Mouse (Mus musculus) left cerebral cortex, adult 2 months (tissue): ENCODE data around the gene Nhs. TPM values are rescaled to one million over a fixed set of nuclear protein-coding genes. Genes with fewer than 3 reads are reported as not detected.

Experiments
- DNase-seq, 2 experiments: peaks; one replicate each; pipeline ENCODE4 v3.0.0; 2021 to 2022; ENCODE audit warnings: low spot score in 2 of 2, mixed read lengths in 1 of 2; ENCODE audit errors: extremely low spot score in 1 of 2
- H3K27ac ChIP-seq: fragments of 200-600 bp; 2 replicates; pipeline ENCODE4 v1.8.1; 2022
- H3K4me3 ChIP-seq: fragments of 200-600 bp; 2 replicates; pipeline ENCODE4 v1.8.1; 2022
- CTCF ChIP-seq: fragments of 200-600 bp; IDR thresholded peaks from 2 replicates; pipeline ENCODE4 v1.8.1; 2022; ENCODE audit warnings: antibody characterized with exemption, mild to moderate bottlenecking, moderate library complexity
- intact Hi-C: fragments of 180-260 bp; cut with DNase I; formaldehyde crosslinking; loops from one replicate; pipeline ENCODE4 v1.15.1; 2025
- total RNA-seq, 2 experiments: library from RNA; stranded (reverse); gene quantifications; 2 replicates each; pipeline ENCODE4 v1.2.3; 2021

The Nhs gene
- total RNA-seq, 2 experiments from 2014 or later, result 3.9 to 4.0 TPM

GRCm38 (mm10) chrX:161921581-161921980 lies 237.9 kb downstream of the Nhs start:
- TF ChIP-seq CTCF, result no peak
- intact Hi-C loops, result no loop called here
- Histone ChIP-seq H3K27ac (no peak overlapping the region), H3K4me3 (no peak overlapping the region)
- no peak for DNase-seq

GRCm38 (mm10) chrX:161909963-161910362 lies 249.6 kb downstream of the Nhs start:
- DNase-seq, result no peak
- intact Hi-C loops, result no loop called here
- no peak for TF ChIP-seq CTCF
- Histone ChIP-seq H3K27ac (no peak overlapping the region), H3K4me3 (no peak overlapping the region)

GRCm38 (mm10) chrX:161908652-161909403 lies 250.7 kb downstream of the Nhs start:
- H3K4me3 ChIP-seq, result peak overlapping the region; percentile 46
- peak; percentile 25 to 28 for DNase-seq
- intact Hi-C loops, result no loop called here
- no peak; the same call in 1 of the 2 replicates for TF ChIP-seq CTCF
- H3K27ac ChIP-seq, result no peak overlapping the region

- no peak for TF ChIP-seq CTCF
These were observed 251.6 kb downstream of the Nhs start for GRCm38 (mm10) chrX:161907595-161908592.

GRCm38 (mm10) chrX:161894442-161894841 lies 265.1 kb downstream of the Nhs start:
- no peak for DNase-seq
- Histone ChIP-seq H3K27ac (no peak overlapping the region), H3K4me3 (no peak overlapping the region)
- no peak for TF ChIP-seq CTCF
- intact Hi-C loops, result no loop called here

More at GRCm38 (mm10) chrX:161907595-161908592, 251.6 kb downstream of the Nhs start:
- intact Hi-C loops, result no loop called here
- Histone ChIP-seq H3K4me3 (peak overlapping the region; percentile 46), H3K27ac (no peak overlapping the region)
- DNase-seq, result peak; percentile 11 to 14

GRCm38 (mm10) chrX:161883661-161884060 lies 275.9 kb downstream of the Nhs start:
- intact Hi-C loops, result no loop called here
- TF ChIP-seq CTCF, result no peak
- DNase-seq, result no peak
- Histone ChIP-seq H3K27ac (no peak overlapping the region), H3K4me3 (no peak overlapping the region)

GRCm38 (mm10) chrX:161877123-161877522 lies 282.4 kb downstream of the Nhs start:
- Histone ChIP-seq H3K4me3 (no peak overlapping the region), H3K27ac (no peak overlapping the region)
- intact Hi-C loops, result no loop called here
- TF ChIP-seq CTCF, result no peak
- no peak for DNase-seq

GRCm38 (mm10) chrX:161873511-161873910 lies 286.0 kb downstream of the Nhs start:
- Histone ChIP-seq H3K4me3 (no peak overlapping the region), H3K27ac (no peak overlapping the region)
- DNase-seq, result peak in 1 of 2 experiments; percentile 9
- peak; percentile 40 for TF ChIP-seq CTCF
- intact Hi-C loops, result no loop called here

GRCm38 (mm10) chrX:161871306-161871705 lies 288.2 kb downstream of the Nhs start:
- no peak for TF ChIP-seq CTCF
- H3K4me3 ChIP-seq, result no peak overlapping the region
- intact Hi-C loops, result no loop called here

GRCm38 (mm10) chrX:161855630-161856029 lies 303.9 kb downstream of the Nhs start:
- no peak for TF ChIP-seq CTCF
- intact Hi-C loops, result no loop called here
- no peak overlapping the region for H3K27ac ChIP-seq
- H3K4me3 ChIP-seq, result no peak overlapping the region
- DNase-seq, result no peak

More at GRCm38 (mm10) chrX:161871306-161871705, 288.2 kb downstream of the Nhs start:
- H3K27ac ChIP-seq, result no peak overlapping the region
- DNase-seq, result no peak

- no peak overlapping the region for H3K4me3 ChIP-seq
- no peak overlapping the region for H3K27ac ChIP-seq
- TF ChIP-seq CTCF, result no peak
- intact Hi-C loops, result no loop called here
- no peak for DNase-seq
These were observed 305.8 kb downstream of the Nhs start for GRCm38 (mm10) chrX:161853626-161854312.
